Mouse (Mus musculus) adrenal gland, adult 8-10 months (tissue): ENCODE measurements around the gene Arid2. TPM values are rescaled to one million over a fixed set of nuclear protein-coding genes. Genes with fewer than 3 reads are reported as not detected.
A peak's percentile ranks its signal among the peaks of the same experiment; 100 is the strongest.

Experiments used
- DNase-seq: peaks from one replicate; pipeline ENCODE4 v3.0.0; 2022
- total RNA-seq, 4 experiments: library from RNA; stranded (reverse); gene quantifications; 2 replicates each; pipeline ENCODE4 v1.2.4; 2022

Gene Arid2
- total RNA-seq, 4 experiments from 2014 or later, result 39.0 to 55.2 (median 46.1) TPM

DNA sequence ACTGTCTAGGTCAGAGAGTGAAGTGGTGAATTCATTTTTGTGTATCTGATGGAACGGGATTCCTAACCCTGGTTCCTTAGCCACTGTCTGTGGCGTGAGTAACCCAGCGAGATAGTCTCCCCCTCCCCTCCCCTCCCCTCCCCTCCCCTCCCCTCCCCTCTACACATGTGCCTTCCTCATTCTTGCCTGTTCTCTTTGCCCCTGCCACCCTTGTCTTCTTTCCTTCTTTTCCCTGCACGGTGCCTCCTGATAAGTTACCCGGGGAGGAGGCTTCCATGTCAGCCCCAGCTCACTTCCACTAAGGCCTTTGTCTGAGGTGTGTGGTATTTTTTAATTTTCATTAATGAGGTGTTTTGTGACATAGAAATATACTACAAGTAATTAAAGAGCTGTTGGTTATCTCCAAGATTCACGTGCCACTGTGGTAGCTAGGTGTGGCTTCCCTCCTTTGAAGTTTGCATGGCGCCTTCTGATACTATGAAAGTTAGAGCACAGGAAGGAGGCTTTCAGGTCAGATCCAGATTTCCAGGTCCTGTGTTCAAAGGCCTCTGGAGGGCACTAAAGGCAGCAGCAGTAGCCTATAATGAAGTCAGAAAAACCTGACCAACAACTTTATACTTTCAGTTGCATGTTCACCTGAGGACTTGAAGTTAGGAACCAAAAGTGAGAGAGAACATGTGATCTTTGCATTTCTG, 57.4 kb downstream of the Arid2 start:
- DNase-seq, result no peak

DNA sequence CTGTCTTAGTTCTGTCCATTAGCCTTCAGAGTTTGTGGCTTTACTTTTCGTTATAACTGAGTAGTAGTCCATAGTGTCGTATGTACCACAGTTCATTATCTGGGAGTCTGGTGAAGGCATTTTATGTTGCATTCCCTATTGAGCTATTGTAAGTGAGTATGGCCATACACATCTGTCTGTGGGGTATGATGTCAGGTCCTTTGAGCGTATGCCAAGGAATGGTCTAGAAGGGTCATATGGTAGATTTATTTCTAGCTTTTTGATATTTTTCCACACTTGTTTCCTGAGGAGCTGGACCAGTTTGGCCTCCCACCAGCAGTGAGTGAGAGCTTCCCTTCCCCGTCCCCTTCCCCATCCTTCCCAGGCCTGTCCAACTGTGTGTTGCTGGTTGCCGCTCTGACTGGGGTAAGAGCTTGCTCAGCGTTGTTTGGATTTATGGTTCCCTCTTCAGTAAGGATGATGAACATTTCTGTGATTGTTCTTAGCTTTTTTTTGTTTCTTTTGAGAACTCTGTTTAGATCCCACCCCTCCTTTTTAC, 58.1 kb downstream of the Arid2 start:
- DNase-seq, result no peak

DNA sequence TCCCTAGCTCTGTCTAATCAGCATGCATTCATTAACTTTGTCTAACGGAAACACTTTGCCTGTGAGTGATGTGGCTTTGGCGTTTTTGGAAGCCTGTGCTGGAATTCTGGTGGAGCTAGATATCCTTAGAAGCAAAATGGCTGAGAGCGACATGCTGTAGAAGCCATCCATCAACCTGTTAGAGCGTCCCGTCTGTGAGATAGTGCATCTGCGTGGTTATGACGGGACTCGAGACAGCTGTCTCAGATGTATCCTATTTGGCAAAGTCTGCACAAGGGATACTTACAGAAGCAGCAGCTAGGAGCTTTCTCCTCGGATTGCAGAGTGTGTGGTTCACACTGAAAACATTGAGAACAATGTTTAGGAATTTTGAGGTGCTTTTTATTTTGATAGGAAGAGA, 64.1 kb downstream of the Arid2 start:
- no peak for DNase-seq

DNA sequence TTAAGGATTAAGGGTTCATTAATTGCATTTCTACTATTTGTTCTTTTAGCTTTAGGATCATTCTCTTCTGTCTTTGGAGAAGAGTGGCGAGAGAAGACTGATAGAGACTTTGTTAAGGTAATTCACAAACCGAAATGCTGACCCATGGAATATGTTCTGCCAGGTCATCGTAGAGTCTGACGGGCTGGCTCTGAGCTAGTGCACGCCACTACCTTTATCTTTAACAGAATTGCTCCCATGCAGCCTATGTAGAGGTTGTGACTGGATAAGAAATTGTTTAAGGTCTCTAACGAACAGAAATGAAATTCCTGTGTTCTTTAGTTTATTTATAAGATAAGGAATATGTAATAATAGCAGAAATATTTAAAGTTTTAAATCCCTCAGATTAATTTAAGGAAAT, 71.6 kb downstream of the Arid2 start:
- DNase-seq, result no peak

DNA sequence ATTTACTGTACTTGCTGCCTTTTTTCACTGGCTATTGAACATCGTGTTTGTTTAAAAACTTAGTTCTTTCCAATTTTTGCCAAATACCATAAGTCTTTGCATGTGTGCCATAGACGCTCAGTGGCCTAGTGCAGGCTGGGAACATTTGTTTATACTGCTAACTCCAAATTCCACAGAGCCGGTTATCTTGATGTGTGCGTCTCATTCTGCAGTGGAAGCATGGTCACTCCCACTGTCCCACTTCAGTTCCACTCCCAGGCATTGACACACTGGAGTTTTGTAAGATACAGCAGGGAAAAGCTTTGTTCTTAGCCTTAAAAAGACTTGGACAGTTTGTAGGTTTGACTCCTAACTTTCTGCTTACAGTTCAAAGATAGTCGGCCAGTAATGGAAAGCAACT, 73.3 kb downstream of the Arid2 start:
- no peak for DNase-seq

DNA sequence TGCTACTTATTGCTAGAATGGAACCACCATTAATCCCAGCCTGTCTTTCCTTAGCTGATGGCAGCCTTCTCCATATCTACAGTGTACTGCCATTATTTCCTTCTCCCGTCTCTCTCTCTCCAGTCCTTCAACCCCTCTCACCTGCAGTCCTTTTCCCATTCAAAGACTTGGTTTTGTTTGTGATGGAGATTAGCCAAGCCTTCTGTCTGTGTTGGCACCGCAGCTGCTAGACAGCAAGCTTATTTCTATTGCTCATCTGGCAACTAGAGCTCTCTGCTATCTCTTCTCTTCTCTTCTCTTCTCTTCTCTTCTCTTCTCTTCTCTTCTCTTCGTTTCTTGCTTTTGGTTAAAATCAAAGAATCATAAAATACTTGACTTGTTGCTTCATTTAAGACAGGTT, 78.0 kb downstream of the Arid2 start:
- no peak for DNase-seq

DNA sequence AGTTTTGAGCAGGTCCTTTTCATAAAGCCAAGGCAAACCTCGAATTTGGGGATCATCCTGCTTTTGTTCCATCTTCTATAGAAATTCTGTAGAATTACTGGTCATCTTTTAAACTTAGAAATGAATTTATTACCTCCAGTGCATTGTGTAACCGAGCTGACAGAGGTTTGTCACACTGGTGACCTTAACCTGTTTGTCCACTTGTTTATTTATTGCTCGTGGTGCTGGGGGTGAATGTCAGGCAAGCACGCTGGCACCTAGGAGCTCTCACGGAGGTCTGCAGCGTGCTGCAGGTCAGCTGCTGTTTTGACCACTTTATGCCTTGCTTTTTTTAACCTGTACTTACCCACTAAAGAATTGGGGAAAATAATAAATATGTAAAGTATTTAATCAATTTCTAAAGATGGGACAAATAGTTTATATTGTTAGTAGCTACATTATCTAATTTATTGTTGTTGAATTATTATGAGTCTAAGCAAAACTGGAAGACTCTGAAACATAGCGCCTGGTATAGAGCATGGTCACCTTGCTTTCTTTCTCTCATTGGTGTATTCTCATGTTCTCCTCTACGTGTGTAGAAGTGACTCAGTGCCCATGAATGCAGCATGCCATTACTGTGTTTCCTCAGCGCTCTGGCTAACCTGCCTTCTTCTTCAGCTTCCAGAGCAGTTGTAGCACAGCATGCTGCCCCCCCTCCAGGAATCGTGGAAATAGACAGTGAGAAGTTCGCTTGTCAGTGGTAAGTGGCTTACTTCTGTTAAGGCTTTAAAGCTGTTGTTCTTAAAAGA, 79.1 kb downstream of the Arid2 start:
- DNase-seq, result peak; percentile 35

DNA sequence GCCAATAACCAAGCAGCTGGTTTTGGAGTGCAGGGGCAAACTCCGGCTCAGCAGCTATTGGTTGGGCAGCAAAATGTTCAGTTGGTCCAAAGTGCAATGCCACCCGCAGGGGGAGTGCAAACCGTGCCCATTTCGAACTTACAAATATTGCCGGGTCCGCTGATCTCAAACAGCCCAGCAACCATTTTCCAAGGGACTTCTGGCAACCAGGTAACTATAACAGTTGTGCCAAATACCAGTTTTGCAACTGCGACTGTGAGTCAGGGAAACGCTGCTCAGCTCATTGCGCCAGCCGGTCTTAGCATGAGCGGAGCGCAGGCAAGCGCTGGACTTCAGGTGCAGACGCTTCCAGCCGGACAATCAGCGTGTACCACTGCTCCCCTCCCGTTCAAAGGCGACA, 84.0 kb downstream of the Arid2 start:
- DNase-seq, result no peak

DNA sequence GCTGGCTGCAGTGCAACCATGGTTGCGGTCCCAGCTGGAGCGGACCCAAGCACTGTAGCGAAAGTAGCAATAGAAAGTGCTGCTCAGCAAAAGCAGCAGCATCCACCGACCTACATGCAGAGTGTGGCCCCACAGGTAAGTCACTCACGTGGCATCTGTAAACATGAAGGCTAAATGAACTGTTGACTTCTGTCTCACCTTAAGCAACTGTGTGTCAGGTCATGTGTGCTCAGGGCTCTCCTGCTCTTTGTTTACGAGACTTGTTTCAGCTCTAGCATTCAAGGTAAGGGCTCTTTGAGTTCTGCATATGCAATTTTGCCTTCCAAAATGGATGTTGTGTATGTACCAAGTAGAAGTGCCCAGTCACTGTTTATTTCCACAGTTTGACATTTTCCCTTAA, 85.3 kb downstream of the Arid2 start:
- no peak for DNase-seq

DNA sequence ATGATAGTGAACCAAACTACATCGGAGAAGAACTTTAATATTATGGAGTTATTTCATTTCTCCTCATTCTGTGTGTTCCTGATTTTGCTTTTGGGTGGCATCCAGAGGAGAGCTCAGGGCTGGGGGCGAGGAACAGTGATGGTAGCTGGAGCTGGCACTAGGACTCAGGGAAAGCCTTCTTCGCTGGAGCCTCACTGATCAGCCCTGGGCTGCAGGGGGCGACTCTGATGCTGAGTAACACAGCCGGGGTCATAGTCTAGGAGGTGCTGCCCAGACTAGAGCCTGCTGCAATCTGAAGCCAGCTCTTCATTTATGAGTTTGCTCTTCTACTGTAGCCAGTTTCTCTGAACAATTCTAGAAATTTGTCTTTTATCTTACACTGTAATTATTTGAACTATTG, 85.8 kb downstream of the Arid2 start:
- no peak for DNase-seq

DNA sequence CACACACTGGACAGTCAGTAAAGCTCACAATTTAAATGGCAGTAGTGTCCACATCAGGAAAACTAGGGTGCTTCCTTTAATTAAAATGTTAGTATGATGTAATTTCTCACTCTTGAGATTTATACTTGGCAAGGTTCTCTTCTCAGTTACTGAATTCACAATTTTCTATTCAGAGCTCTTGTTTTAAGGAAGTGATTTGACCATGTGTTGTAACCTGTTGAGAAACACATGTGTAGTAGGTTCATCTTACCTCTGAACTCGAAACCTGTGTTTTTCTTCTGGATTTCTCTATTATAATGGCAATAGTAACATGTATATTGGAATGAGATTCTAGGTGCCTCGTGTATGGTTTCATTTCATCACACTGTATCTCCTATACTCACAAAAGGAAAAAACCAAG, 88.9 kb downstream of the Arid2 start:
- no peak for DNase-seq

DNA sequence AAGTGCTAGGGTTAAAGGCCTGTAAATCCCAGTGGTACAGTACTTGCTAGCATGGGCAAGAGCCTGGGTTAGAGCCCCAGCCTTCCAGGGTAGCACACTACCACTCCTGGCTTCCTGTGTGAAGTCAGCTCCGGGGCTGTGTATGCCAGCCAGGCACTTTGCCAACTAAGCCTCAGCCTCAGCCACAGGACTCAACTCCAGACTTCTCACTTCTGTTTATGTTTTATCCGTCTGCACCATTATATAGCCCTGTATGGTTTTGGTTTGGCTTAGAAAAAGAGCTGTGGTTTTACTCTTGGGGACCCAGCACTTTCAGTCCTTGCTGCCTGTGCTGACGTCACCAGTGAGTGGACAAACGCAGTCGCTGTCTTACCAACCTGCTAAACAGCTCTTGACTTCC, 89.9 kb downstream of the Arid2 start:
- DNase-seq, result no peak

DNA sequence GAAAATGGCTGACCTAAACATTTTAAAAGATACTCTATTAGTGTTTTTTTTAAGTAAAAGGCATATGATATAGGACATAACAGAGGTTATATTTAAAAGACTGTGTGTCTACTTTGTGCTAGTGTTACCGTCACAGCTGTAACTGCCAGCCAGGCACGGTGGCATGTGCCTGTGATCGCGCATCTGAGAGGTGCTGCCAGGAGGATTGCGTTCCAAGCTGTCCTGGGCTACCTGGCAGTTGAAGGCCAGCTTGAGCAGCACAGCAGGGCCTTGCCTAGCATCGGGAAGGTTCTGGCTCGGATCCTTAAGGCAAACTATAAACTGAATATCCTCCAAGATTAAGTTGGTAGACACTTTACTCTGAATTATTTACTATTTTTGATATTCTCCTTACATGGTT, 90.4 kb downstream of the Arid2 start:
- DNase-seq, result no peak

DNA sequence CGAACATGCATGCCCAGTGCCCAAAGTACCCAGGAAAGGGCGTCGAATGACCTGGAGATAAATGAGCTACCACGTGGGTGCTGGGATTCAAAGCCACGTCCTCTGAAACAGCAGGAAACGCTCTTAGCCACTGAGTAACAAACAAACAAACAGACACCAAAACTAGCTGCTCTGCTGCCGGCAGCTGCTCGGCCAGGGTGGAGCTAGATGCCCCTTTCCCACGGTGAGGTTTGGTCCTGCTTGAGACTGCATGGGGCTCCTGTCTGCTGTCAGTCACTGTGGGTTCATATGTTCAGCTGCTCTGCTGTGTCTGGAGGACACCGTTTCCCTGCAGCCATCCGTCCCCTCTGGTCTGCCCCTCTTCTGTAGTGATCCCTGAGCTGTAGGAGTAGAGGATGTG, 94.9 kb downstream of the Arid2 start:
- DNase-seq, result no peak

DNA sequence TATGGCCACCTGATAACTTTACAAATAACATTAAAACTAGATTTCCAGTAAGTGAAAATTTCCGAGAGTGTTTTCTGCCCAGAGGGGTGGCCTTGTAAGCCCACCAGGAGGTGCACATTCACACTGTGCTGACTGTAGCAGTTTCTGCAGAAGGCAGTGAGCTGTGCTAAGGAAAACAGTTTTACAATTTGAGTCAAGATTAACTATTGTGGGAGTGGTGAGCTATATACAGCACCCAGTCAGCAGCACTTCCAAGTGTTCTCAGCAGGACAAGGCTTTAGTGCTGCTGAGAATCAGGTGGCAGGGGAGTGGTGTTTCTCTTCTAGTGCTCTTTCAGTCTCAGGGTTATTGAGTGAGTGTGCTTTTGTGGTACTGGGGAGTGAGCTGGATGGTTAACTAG, 101.2 kb downstream of the Arid2 start:
- no peak for DNase-seq

DNA sequence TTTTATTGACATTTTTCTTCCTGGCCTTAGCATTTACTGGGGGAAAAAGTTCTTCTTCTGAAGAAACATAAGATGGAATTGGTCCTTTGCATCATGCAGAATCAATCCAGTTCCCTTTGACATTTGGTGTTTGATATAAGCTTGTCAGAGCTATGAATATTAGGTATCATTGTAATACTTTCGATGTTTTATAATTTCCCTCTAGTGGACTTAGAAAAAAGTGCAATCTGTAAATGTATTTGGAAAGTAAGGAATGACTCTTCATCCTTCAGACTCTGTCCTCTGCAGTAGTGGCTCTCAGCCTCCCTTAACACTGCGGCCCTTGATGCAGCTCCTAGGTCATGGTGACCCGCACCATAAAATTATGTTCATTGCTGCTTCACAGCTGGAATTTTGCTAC, 105.6 kb downstream of the Arid2 start:
- no peak for DNase-seq

DNA sequence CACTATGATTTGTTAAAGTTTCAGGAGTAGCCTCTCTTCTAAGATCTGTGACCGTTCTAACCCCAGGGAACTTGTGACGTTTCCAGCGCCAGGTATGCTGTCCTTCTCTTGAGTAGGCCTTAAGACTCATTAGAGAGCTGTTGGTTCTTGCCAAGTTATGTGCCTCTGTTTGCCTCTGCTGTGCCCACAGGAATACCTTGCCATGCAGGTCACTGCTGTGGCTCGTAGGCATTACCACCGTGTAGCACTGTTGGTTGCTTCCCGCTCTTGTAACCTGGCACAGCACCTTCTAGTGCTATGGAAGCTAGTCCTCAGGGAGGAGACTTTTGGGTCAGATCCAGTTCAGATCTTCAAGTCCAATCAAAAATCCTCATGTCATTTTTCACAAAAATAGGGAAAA, 107.8 kb downstream of the Arid2 start:
- DNase-seq, result no peak

DNA sequence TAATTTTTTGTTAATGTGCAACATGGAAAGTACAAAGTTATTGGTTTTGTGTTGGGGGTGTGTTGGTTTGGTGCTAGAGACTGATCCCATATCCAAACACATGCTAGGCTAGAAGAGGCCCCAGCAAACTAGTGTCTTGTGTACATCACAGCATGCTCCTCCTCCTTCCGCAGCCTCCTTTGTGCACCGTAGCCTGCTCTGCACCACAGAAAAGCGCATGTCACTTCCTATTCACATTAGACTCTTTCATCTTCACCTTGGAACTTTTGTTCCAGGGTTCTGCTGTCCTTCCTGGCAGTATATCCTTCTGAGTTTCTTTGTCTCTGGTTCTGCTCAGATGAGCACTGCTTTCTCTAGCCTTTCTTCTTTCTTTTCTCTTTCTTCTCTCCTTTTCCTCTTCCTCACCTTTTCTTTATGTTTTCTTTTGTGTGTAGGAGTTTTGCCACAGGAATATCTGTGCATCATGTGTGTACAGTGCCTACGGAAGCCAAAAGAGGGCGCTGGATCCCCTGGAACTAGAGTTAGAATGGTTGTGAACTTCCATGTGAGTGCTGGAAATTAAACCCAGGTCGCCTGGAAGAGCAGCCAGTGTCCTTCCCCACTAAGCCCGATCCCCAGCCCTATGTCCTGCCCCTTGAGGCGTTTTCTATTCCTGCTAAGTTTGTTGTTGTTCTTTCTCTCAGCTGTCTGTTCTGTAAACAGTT, 109.5 kb downstream of the Arid2 start:
- DNase-seq, result no peak

DNA sequence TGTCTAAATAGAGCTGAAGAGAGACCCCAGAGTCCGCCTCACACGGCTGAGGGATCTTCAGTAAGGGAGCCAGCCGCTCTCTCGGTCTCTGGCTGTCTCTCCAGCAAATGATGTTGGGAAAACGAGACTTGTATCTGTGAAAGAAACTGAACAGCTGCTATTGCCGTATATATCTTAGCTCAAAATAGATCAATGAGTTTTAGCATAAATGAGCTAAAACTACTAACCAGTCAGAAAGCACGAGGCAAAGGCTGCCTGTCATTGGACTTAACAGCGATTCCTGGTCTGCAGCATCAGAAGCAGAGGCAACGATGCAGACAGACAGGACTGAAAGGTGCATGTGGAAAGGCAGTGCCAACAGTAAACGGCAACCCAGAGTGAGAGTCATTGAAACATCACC, 111.0 kb downstream of the Arid2 start:
- DNase-seq, result no peak

DNA sequence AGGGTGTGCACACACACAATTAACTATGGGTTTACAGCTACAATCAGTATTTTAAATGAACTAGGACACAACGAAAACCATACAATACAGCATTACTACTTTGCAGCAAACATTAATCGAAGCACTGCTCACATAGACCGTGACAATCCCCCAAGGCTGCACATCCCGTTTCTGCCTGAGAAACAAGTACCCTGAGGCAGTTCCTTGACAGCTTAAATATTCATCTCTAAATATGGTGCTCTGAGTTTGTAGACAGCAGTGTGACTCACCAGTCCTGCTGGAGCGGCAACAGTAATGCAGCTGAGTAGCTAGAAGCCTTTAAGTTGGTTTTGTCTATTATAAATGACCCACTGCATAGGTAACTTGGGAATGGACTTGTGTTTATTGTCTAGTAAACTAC, 118.2 kb downstream of the Arid2 start:
- no peak for DNase-seq

DNA sequence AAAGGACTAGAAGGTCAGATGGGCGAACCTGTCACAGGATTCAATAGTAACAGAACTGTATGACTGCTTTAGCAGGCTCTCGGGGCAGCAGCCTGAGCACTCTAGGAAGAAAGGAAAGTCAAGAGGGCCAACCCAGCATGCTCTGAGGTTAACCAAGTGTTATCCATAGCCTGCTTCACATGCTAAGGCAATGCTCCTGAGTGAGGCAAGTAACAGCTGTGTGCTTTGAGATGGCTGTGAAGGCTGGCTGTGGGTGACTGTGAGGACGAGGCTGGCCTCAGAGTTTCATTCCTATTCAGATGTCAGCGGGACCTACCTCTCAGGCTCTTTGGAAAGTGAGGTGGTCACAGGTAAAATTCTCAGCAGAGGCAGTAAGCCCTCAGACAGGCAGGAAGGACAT, 118.9 kb downstream of the Arid2 start:
- no peak for DNase-seq

DNA sequence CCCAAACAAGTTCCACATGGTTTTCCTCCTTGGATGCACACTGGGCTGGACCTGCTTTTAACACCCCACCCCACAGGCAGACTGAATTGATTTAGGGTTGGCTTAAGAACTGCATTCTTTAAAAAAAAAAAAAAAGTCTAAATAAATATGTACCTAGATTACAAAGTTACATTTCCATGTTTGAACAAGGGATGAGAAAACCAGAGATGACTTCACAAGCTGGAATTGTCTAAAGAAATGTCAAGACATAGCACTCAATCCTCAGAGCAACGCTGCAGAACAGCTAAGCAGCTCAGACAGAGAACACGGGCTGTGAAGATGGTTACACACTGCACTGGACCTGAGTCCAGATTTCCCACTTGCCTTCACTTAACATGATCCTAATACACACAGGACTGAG, 119.8 kb downstream of the Arid2 start:
- DNase-seq, result no peak

DNA sequence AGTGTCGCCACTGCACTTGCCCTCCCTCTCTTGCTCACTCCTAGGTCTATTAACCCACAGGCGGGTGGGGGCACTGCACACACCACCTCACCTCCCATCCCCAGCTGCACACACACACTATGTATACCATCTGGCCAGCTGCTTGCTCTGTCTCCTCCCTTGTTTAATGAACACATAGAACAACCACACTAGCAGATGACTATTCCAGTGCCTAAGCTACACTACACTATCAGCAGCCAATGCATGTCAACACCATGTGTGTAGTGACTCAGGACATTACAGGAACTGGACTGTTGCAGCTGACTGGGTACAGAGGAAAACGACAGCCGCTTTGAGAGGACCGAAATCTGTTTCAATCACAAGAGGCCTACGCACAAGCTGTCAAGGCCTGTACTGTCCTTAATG, 121.4 kb downstream of the Arid2 start:
- no peak for DNase-seq

DNA sequence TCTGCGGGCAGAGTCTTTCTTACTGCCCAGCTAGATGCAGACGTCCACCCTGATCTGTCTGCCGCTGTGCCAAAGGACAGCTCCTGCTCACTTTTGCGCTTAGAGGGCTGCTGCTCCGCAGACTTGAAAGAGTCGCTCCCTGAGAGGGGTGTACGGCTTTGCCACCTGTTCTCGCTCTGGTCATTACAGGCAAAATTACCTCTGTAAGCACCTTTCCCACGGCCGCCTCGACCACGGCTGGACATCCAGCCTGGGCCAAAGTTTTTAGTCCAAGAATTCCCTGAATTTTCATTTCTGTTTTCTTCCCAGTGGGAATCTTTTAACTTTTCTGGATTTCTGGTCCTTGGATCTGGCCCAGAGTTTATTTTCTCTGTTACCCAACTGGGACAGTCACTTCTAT, 130.8 kb downstream of the Arid2 start:
- DNase-seq, result no peak
